Mouse (Mus musculus): Measurements from ENCODE around the gene Inhbe. TPM values are rescaled to one million over a fixed set of nuclear protein-coding genes. Genes with fewer than 3 reads are reported as not detected.
"Not testable (repeated sequence)": the region's sequence is repeated elsewhere in the genome, so short reads cannot be mapped to it uniquely, and the experiment has no call there.

Gene Inhbe
- total RNA-seq, 2 experiments from 2014 or later = 0.08 TPM; not detected in 1

- no peak for DNase-seq (ENCODE audit: low spot score in 2 of 2)
Measured at GRCm38 (mm10) chr10:127324495-127324894, 29.7 kb downstream of the Inhbe start.

GRCm38 (mm10) chr10:127323131-127323855 lies 30.9 kb downstream of the Inhbe start:
- DNase-seq (ENCODE audit: low spot score in 2 of 2) = no peak

- DNase-seq (ENCODE audit: low spot score in 2 of 2) = no peak
Measured at GRCm38 (mm10) chr10:127322669-127323068, 31.5 kb downstream of the Inhbe start.

GRCm38 (mm10) chr10:127322178-127322577 lies 32.0 kb downstream of the Inhbe start:
- DNase-seq (ENCODE audit: low spot score in 2 of 2) = no peak

- no peak for DNase-seq (ENCODE audit: low spot score in 2 of 2)
Measured at GRCm38 (mm10) chr10:127321621-127322020, 32.6 kb downstream of the Inhbe start, which contains the start of gene Arhgap9. Gene Arhgap9, plus strand, starts transcription at chr10:127321964.

- DNase-seq (ENCODE audit: low spot score in 2 of 2) = no peak
Measured at GRCm38 (mm10) chr10:127319969-127320368, 34.2 kb downstream of the Inhbe start.

GRCm38 (mm10) chr10:127318009-127318408 lies 36.2 kb downstream of the Inhbe start:
- DNase-seq (ENCODE audit: low spot score in 2 of 2) = no peak

- no peak for DNase-seq (ENCODE audit: low spot score in 2 of 2)
Measured at GRCm38 (mm10) chr10:127317277-127317676, 36.9 kb downstream of the Inhbe start.

- DNase-seq (ENCODE audit: low spot score in 2 of 2) = not testable (repeated sequence)
Measured at GRCm38 (mm10) chr10:127314950-127315349, 39.3 kb downstream of the Inhbe start.

- not testable (repeated sequence) for DNase-seq (ENCODE audit: low spot score in 2 of 2)
Measured at GRCm38 (mm10) chr10:127313516-127313915, 40.7 kb downstream of the Inhbe start.

GRCm38 (mm10) chr10:127312858-127313257 lies 41.4 kb downstream of the Inhbe start:
- no peak for DNase-seq (ENCODE audit: low spot score in 2 of 2)

- DNase-seq (ENCODE audit: low spot score in 2 of 2) = peak; percentile 46 to 80
Measured at GRCm38 (mm10) chr10:127312356-127312676, 41.9 kb downstream of the Inhbe start.

- peak; percentile 80 to 90 for DNase-seq (ENCODE audit: low spot score in 2 of 2)
Measured at GRCm38 (mm10) chr10:127311476-127312355, 42.5 kb downstream of the Inhbe start, which contains the start of gene Mars. Gene Mars, minus strand, starts transcription at chr10:127311786.

GRCm38 (mm10) chr10:127310523-127311475 lies 43.4 kb downstream of the Inhbe start:
- DNase-seq (ENCODE audit: low spot score in 2 of 2) = no peak

GRCm38 (mm10) chr10:127309167-127309566 lies 45.0 kb downstream of the Inhbe start:
- not testable (repeated sequence) for DNase-seq (ENCODE audit: low spot score in 2 of 2)

- no peak for DNase-seq (ENCODE audit: low spot score in 2 of 2)
Measured at GRCm38 (mm10) chr10:127303136-127303535, 51.1 kb downstream of the Inhbe start.

- DNase-seq (ENCODE audit: low spot score in 2 of 2) = no peak
Measured at GRCm38 (mm10) chr10:127300361-127300760, 53.9 kb downstream of the Inhbe start.
